Mouse (Mus musculus) left cerebral cortex, adult 9 months (tissue): Measurements from ENCODE around the gene Slc35e2.
"Not testable (repeated sequence)": the region's sequence is repeated elsewhere in the genome, so short reads cannot be mapped to it uniquely, and the experiment has no call there.

Source experiments
- DNase-seq, 2 experiments: peaks; one replicate each; pipeline ENCODE4 v3.0.0; 2022; ENCODE audit warnings: low spot score in 2 of 2

The Slc35e2 gene

GRCm38 (mm10) chr4:155630267-155630666 is 29.1 kb downstream of the Slc35e2 start:
- DNase-seq: no peak

- DNase-seq: no peak
These were observed 34.7 kb downstream of the Slc35e2 start for GRCm38 (mm10) chr4:155635766-155636499.

GRCm38 (mm10) chr4:155643531-155643930 is 42.3 kb downstream of the Slc35e2 start:
- DNase-seq: no peak

GRCm38 (mm10) chr4:155645308-155645707 is 44.1 kb downstream of the Slc35e2 start, which contains the start of gene Gm10563:
Gm10563 (minus strand) TSS chr4:155645408.
- DNase-seq: not testable (repeated sequence)

GRCm38 (mm10) chr4:155645721-155646120 is 44.5 kb downstream of the Slc35e2 start:
- DNase-seq: no peak

GRCm38 (mm10) chr4:155649355-155649754 is 48.1 kb downstream of the Slc35e2 start:
- no peak for DNase-seq

- DNase-seq: no peak
These were observed 50.5 kb downstream of the Slc35e2 start for GRCm38 (mm10) chr4:155651553-155652269.

GRCm38 (mm10) chr4:155652283-155653085 is 51.3 kb downstream of the Slc35e2 start:
- DNase-seq: no peak

GRCm38 (mm10) chr4:155653086-155653450 is 51.9 kb downstream of the Slc35e2 start, which contains the start of gene Mmp23:
Mmp23 (minus strand) TSS chr4:155653384.
- no peak for DNase-seq

GRCm38 (mm10) chr4:155653451-155654182 is 52.4 kb downstream of the Slc35e2 start:
- no peak for DNase-seq

GRCm38 (mm10) chr4:155654183-155654455 is 52.9 kb downstream of the Slc35e2 start:
- DNase-seq: no peak

GRCm38 (mm10) chr4:155654456-155655298 is 53.5 kb downstream of the Slc35e2 start:
- DNase-seq: no peak

GRCm38 (mm10) chr4:155656214-155656751 is 55.1 kb downstream of the Slc35e2 start:
- DNase-seq: no peak

- no peak for DNase-seq
These were observed 57.7 kb downstream of the Slc35e2 start for GRCm38 (mm10) chr4:155658961-155659360.

- no peak for DNase-seq
These were observed 59.4 kb downstream of the Slc35e2 start for GRCm38 (mm10) chr4:155660641-155661040.

- DNase-seq: no peak
These were observed 65.7 kb downstream of the Slc35e2 start for GRCm38 (mm10) chr4:155666903-155667302.

- DNase-seq: peak; percentile 95 to 98
These were observed 67.7 kb downstream of the Slc35e2 start, which contains the start of gene Mib2 for GRCm38 (mm10) chr4:155668689-155669597. Mib2 (minus strand) TSS chr4:155669198.

- no peak for DNase-seq
These were observed 68.4 kb downstream of the Slc35e2 start for GRCm38 (mm10) chr4:155669598-155670075.

- DNase-seq: not testable (repeated sequence)
These were observed 69.0 kb downstream of the Slc35e2 start for GRCm38 (mm10) chr4:155670236-155670635.
